Mouse (Mus musculus): ENCODE results near the gene Astn2. TPM values are rescaled to one million over a fixed set of nuclear protein-coding genes. Genes with fewer than 3 reads are reported as not detected.
A peak's percentile ranks its signal among the peaks of the same experiment; 100 is the strongest.

Gene Astn2
- polyA plus RNA-seq, 1 experiment from 2014 or later: 0.14 TPM

- no peaks in the 10 kb centered on the region for H3K9me3 ChIP-seq (replicated peaks; ENCODE audit: control insufficient read depth, low read length)
- no peak overlapping the region for H3K4me3 ChIP-seq (ENCODE audit: low read length)
- H3K4me1 ChIP-seq (ENCODE audit: control insufficient read depth, insufficient read depth, low read length): no peaks in the 10 kb centered on the region
- H3K27me3 ChIP-seq (ENCODE audit: control insufficient read depth, insufficient read depth, low read length): no peaks in the 10 kb centered on the region
- no peak overlapping the region for H3K9ac ChIP-seq (ENCODE audit: low read length)
- no peaks in the 10 kb centered on the region for H3K36me3 ChIP-seq (ENCODE audit: control insufficient read depth, insufficient read depth)
- no peak for ATAC-seq (replicated peaks; ENCODE audit: extremely low read depth, insufficient read depth, low FRiP score)
- no peak overlapping the region for H3K4me2 ChIP-seq (ENCODE audit: low read depth, low read length)
- 63% methylated on average over 4 of the region's 4 CpGs for WGBS
- H3K27ac ChIP-seq (ENCODE audit: low read length): no peak overlapping the region
These were observed 962.7 kb downstream of the Astn2 start for GRCm38 (mm10) chr4:65441746-65442145.

- 53% methylated on average over 3 of the region's 3 CpGs for WGBS
These were observed 973.6 kb downstream of the Astn2 start for GRCm38 (mm10) chr4:65430804-65431203.

GRCm38 (mm10) chr4:65427480-65427879 lies 976.9 kb downstream of the Astn2 start:
- H3K9me3 ChIP-seq (replicated peaks; ENCODE audit: control insufficient read depth, low read length): no peaks in the 10 kb centered on the region
- WGBS: 66% methylated on average over 3 of the region's 3 CpGs
- no peak overlapping the region for H3K4me2 ChIP-seq (ENCODE audit: low read depth, low read length)
- no peak overlapping the region for H3K27ac ChIP-seq (ENCODE audit: low read length)
- H3K4me3 ChIP-seq (ENCODE audit: low read length): no peak overlapping the region
- no peaks in the 10 kb centered on the region for H3K27me3 ChIP-seq (ENCODE audit: control insufficient read depth, insufficient read depth, low read length)
- no peaks in the 10 kb centered on the region for H3K36me3 ChIP-seq (ENCODE audit: control insufficient read depth, insufficient read depth)
- ATAC-seq (replicated peaks; ENCODE audit: extremely low read depth, insufficient read depth, low FRiP score): no peak
- no peak overlapping the region for H3K9ac ChIP-seq (ENCODE audit: low read length)
- peaks cover 9% of the 10 kb centered on the region for H3K4me1 ChIP-seq (ENCODE audit: control insufficient read depth, insufficient read depth, low read length)

More at GRCm38 (mm10) chr4:65430804-65431203, 973.6 kb downstream of the Astn2 start:
- no peaks in the 10 kb centered on the region for H3K27me3 ChIP-seq (ENCODE audit: control insufficient read depth, insufficient read depth, low read length)
- H3K9ac ChIP-seq (ENCODE audit: low read length): no peak overlapping the region
- no peak overlapping the region for H3K27ac ChIP-seq (ENCODE audit: low read length)
- no peaks in the 10 kb centered on the region for H3K9me3 ChIP-seq (replicated peaks; ENCODE audit: control insufficient read depth, low read length)
- peaks cover 9% of the 10 kb centered on the region for H3K4me1 ChIP-seq (ENCODE audit: control insufficient read depth, insufficient read depth, low read length)
- ATAC-seq (replicated peaks; ENCODE audit: extremely low read depth, insufficient read depth, low FRiP score): no peak
- no peak overlapping the region for H3K4me3 ChIP-seq (ENCODE audit: low read length)
- no peaks in the 10 kb centered on the region for H3K36me3 ChIP-seq (ENCODE audit: control insufficient read depth, insufficient read depth)
- H3K4me2 ChIP-seq (ENCODE audit: low read depth, low read length): no peak overlapping the region

GRCm38 (mm10) chr4:65426437-65426836 lies 978.0 kb downstream of the Astn2 start:
- H3K36me3 ChIP-seq (ENCODE audit: control insufficient read depth, insufficient read depth): no peaks in the 10 kb centered on the region
- ATAC-seq (replicated peaks; ENCODE audit: extremely low read depth, insufficient read depth, low FRiP score): peak; percentile 63
- H3K27me3 ChIP-seq (ENCODE audit: control insufficient read depth, insufficient read depth, low read length): no peaks in the 10 kb centered on the region
- 35% methylated on average over 5 of the region's 5 CpGs for WGBS
- H3K4me2 ChIP-seq (ENCODE audit: low read depth, low read length): no peak overlapping the region
- H3K9ac ChIP-seq (ENCODE audit: low read length): no peak overlapping the region
- peaks cover 9% of the 10 kb centered on the region for H3K4me1 ChIP-seq (ENCODE audit: control insufficient read depth, insufficient read depth, low read length)
- no peak overlapping the region for H3K27ac ChIP-seq (ENCODE audit: low read length)
- H3K4me3 ChIP-seq (ENCODE audit: low read length): no peak overlapping the region
- H3K9me3 ChIP-seq (replicated peaks; ENCODE audit: control insufficient read depth, low read length): no peaks in the 10 kb centered on the region

GRCm38 (mm10) chr4:65423068-65423625 lies 981.3 kb downstream of the Astn2 start:
- H3K9ac ChIP-seq (ENCODE audit: low read length): no peak overlapping the region
- no peaks in the 10 kb centered on the region for H3K36me3 ChIP-seq (ENCODE audit: control insufficient read depth, insufficient read depth)
- H3K4me2 ChIP-seq (ENCODE audit: low read depth, low read length): no peak overlapping the region
- ATAC-seq (replicated peaks; ENCODE audit: extremely low read depth, insufficient read depth, low FRiP score): no peak
- H3K4me3 ChIP-seq (ENCODE audit: low read length): no peak overlapping the region
- H3K4me1 ChIP-seq (ENCODE audit: control insufficient read depth, insufficient read depth, low read length): peaks cover 10% of the 10 kb centered on the region
- 89% methylated on average over 3 of the region's 3 CpGs for WGBS
- H3K27me3 ChIP-seq (ENCODE audit: control insufficient read depth, insufficient read depth, low read length): no peaks in the 10 kb centered on the region
- no peak overlapping the region for H3K27ac ChIP-seq (ENCODE audit: low read length)
- no peaks in the 10 kb centered on the region for H3K9me3 ChIP-seq (replicated peaks; ENCODE audit: control insufficient read depth, low read length)

- Histone ChIP-seq H3K9ac (ENCODE audit: low read length) (no peak overlapping the region), H3K4me1 (ENCODE audit: control insufficient read depth, insufficient read depth, low read length) (peaks cover 10% of the 10 kb centered on the region), H3K36me3 (ENCODE audit: control insufficient read depth, insufficient read depth) (no peaks in the 10 kb centered on the region), H3K27me3 (ENCODE audit: control insufficient read depth, insufficient read depth, low read length) (no peaks in the 10 kb centered on the region), H3K27ac (ENCODE audit: low read length) (peak overlapping the region; percentile 90), H3K4me3 (ENCODE audit: low read length) (no peak overlapping the region), H3K4me2 (ENCODE audit: low read depth, low read length) (no peak overlapping the region), H3K9me3 (replicated peaks; ENCODE audit: control insufficient read depth, low read length) (no peaks in the 10 kb centered on the region)
- no peak for ATAC-seq (replicated peaks; ENCODE audit: extremely low read depth, insufficient read depth, low FRiP score)
- WGBS: 72% methylated on average over 2 of the region's 2 CpGs
These were observed 983.1 kb downstream of the Astn2 start for GRCm38 (mm10) chr4:65421272-65421671.

GRCm38 (mm10) chr4:65420511-65420931 lies 983.9 kb downstream of the Astn2 start:
- Histone ChIP-seq H3K27ac (ENCODE audit: low read length) (peak overlapping the region; percentile 90), H3K4me2 (ENCODE audit: low read depth, low read length) (no peak overlapping the region; the same call in 1 of the 2 replicates), H3K4me1 (ENCODE audit: control insufficient read depth, insufficient read depth, low read length) (peaks cover 8% of the 10 kb centered on the region), H3K27me3 (ENCODE audit: control insufficient read depth, insufficient read depth, low read length) (no peaks in the 10 kb centered on the region), H3K36me3 (ENCODE audit: control insufficient read depth, insufficient read depth) (no peaks in the 10 kb centered on the region), H3K4me3 (ENCODE audit: low read length) (no peak overlapping the region), H3K9ac (ENCODE audit: low read length) (no peak overlapping the region; the same call in 1 of the 2 replicates), H3K9me3 (replicated peaks; ENCODE audit: control insufficient read depth, low read length) (no peaks in the 10 kb centered on the region)
- ATAC-seq (replicated peaks; ENCODE audit: extremely low read depth, insufficient read depth, low FRiP score): peak; percentile 92
- 11% methylated on average over 3 of the region's 3 CpGs for WGBS

- H3K27ac ChIP-seq (ENCODE audit: low read length): no peak overlapping the region
- no peaks in the 10 kb centered on the region for H3K9me3 ChIP-seq (replicated peaks; ENCODE audit: control insufficient read depth, low read length)
- H3K4me3 ChIP-seq (ENCODE audit: low read length): no peak overlapping the region
- no peaks in the 10 kb centered on the region for H3K36me3 ChIP-seq (ENCODE audit: control insufficient read depth, insufficient read depth)
- peaks cover 6% of the 10 kb centered on the region for H3K4me1 ChIP-seq (ENCODE audit: control insufficient read depth, insufficient read depth, low read length)
- no peak for ATAC-seq (replicated peaks; ENCODE audit: extremely low read depth, insufficient read depth, low FRiP score)
- H3K27me3 ChIP-seq (ENCODE audit: control insufficient read depth, insufficient read depth, low read length): no peaks in the 10 kb centered on the region
- no peak overlapping the region for H3K4me2 ChIP-seq (ENCODE audit: low read depth, low read length)
- H3K9ac ChIP-seq (ENCODE audit: low read length): no peak overlapping the region
- 40% methylated on average over 4 of the region's 4 CpGs for WGBS
These were observed 988.9 kb downstream of the Astn2 start for GRCm38 (mm10) chr4:65415507-65415906.

- Histone ChIP-seq H3K27me3 (ENCODE audit: control insufficient read depth, insufficient read depth, low read length) (no peaks in the 10 kb centered on the region), H3K9ac (ENCODE audit: low read length) (no peak overlapping the region), H3K4me1 (ENCODE audit: control insufficient read depth, insufficient read depth, low read length) (no peaks in the 10 kb centered on the region), H3K27ac (ENCODE audit: low read length) (no peak overlapping the region), H3K4me2 (ENCODE audit: low read depth, low read length) (no peak overlapping the region), H3K36me3 (ENCODE audit: control insufficient read depth, insufficient read depth) (no peaks in the 10 kb centered on the region), H3K4me3 (ENCODE audit: low read length) (no peak overlapping the region), H3K9me3 (replicated peaks; ENCODE audit: control insufficient read depth, low read length) (no peaks in the 10 kb centered on the region)
- WGBS: 56% methylated on average over 6 of the region's 6 CpGs
- peak; percentile 58 for ATAC-seq (replicated peaks; ENCODE audit: extremely low read depth, insufficient read depth, low FRiP score)
These were observed 1001.4 kb downstream of the Astn2 start for GRCm38 (mm10) chr4:65402836-65403634.
